Mouse (Mus musculus): ENCODE data around the gene Chadl. TPM values are rescaled to one million over a fixed set of nuclear protein-coding genes. Genes with fewer than 3 reads are reported as not detected.

Gene Chadl
- 0.41 and 0.98 TPM in 2 replicates for polyA plus RNA-seq (2015; fragmentation: Nextera tagmentation; extraction: Ambion mirVana)

GRCm38 (mm10) chr15:81697175-81697574 lies at the start of gene Chadl:
Gene Chadl, minus strand, starts transcription at chr15:81697287.

DNA sequence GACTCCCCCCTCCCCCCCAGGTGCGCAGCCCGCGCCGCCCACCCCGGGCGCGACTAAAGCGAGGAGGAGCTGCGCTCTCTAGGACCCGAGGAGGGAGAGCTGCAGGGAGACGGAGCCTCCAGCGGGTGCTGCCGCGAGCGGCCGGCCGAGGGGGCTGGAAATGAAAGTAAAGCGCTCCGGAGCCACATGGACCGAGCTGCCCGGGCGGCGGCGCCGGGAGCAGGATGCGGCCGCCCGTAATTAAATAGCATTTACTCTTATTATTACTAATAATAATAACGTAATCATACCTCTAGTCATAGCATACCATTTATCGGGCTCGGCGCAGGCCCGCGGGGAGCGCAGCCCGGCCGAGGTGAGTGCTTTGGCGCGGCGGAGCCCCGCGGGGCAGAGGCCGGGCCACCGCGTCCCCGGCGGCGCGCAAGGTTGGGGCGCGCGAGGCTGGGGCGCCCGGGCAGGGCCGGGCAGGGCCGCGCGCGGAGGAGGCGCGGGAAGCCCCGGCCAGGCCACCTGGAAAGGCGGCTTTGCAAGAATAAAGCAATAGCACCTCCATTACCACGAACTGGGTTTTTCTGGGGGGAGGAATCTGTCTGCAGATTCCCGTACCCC lies 48.0 kb upstream of the Chadl start, which contains the start of the genes Zc3h7b and Rangap1:
TSS of gene Zc3h7b (plus strand) at position 66 of the 609 bp plus-strand sequence.
TSS of gene Rangap1 (minus strand) at position 539 of the 609 bp plus-strand sequence.

DNA sequence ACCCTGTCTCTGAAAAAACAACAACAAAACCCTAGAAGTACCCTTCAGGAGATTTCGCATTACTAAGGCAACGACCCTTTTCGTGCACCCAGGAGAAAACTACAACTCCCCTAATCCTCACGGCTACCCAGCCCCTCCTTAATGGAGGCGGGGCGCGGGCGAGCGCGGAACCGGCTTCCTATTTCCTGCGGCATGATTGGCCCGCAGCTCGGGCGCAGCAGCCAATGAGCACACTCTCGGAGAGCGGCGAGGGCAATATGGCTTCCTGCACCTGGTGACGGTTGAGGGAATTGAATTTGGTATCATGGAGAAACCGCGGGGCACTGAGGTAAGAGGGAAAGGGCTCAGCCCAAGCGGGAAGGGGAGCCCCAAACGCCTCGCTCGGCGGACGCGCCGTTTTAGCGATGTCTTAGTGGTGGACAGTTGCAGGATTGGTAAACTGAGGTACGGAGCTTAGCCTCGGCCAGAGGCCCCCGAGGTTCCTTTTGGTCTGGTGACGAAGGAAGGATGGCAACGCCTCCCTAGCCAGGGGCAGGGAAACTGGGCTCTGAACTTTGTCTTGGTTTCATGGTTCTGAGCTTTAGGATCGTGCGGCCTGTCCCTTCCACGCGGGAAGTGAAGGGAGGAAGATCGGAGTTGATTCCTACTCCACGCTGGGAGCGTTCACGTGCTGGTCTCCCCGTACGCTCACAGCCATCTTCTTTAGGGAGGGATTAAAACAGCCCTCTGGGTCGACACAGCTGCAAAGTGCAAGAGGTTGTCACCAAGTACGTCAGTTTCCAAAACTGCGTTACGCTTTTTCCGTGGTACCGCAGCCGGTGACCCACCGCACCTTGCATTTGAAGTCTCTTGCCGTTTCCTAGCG lies 33.2 kb downstream of the Chadl start, which contains the start of gene L3mbtl2:
TSS of gene L3mbtl2 (plus strand) at position 193 of the 865 bp plus-strand sequence.

Other genes starting within 250 kb of the Chadl start
- gene Rbx1, start 231.0 kb downstream of the Chadl start, polyA plus RNA-seq (2015; fragmentation: Nextera tagmentation; extraction: Ambion mirVana), result 383 and 402 TPM in 2 replicates
- gene Ep300, start 111.9 kb downstream of the Chadl start, polyA plus RNA-seq (2015; fragmentation: Nextera tagmentation; extraction: Ambion mirVana), result 12.4 and 12.6 TPM in 2 replicates
- 16.6 and 17.1 TPM in 2 replicates for gene L3mbtl2, start 33.4 kb downstream of the Chadl start, polyA plus RNA-seq (2015; fragmentation: Nextera tagmentation; extraction: Ambion mirVana)
- gene Zc3h7b, start 47.8 kb upstream of the Chadl start, polyA plus RNA-seq (2015; fragmentation: Nextera tagmentation; extraction: Ambion mirVana), result 8.2 and 8.3 TPM in 2 replicates
- 51.0 and 53.0 TPM in 2 replicates for gene Rangap1, start 48.2 kb upstream of the Chadl start, polyA plus RNA-seq (2015; fragmentation: Nextera tagmentation; extraction: Ambion mirVana)
- gene Tef, start 105.1 kb upstream of the Chadl start, polyA plus RNA-seq (2015; fragmentation: Nextera tagmentation; extraction: Ambion mirVana), result 8.5 and 10.8 TPM in 2 replicates
- gene Tob2, start 161.5 kb upstream of the Chadl start, polyA plus RNA-seq (2015; fragmentation: Nextera tagmentation; extraction: Ambion mirVana), result 11.5 and 13.3 TPM in 2 replicates
- gene Phf5a, start 174.6 kb upstream of the Chadl start, polyA plus RNA-seq (2015; fragmentation: Nextera tagmentation; extraction: Ambion mirVana), result 126 and 138 TPM in 2 replicates
- 63.0 and 63.6 TPM in 2 replicates for gene Aco2, start 175.0 kb upstream of the Chadl start, polyA plus RNA-seq (2015; fragmentation: Nextera tagmentation; extraction: Ambion mirVana)
- 78.5 and 82.9 TPM in 2 replicates for gene Polr3h, start 229.0 kb upstream of the Chadl start, polyA plus RNA-seq (2015; fragmentation: Nextera tagmentation; extraction: Ambion mirVana)
- 10.5 and 12.6 TPM in 2 replicates for gene Csdc2, start 239.5 kb upstream of the Chadl start, polyA plus RNA-seq (2015; fragmentation: Nextera tagmentation; extraction: Ambion mirVana)

Measured in spleen, postnatal 0 days (tissue).